Mouse (Mus musculus) layer of hippocampus, adult 2 months (tissue): ENCODE results near the gene Col2a1. TPM values are rescaled to one million over a fixed set of nuclear protein-coding genes. Genes with fewer than 3 reads are reported as not detected.

Experiments
- DNase-seq, 2 experiments: peaks; one replicate each; pipeline ENCODE4 v3.0.0; 2022; ENCODE audit warnings: low spot score in 2 of 2
- H3K27ac ChIP-seq: fragments of 200-600 bp; 2 replicates; pipeline ENCODE4 v1.8.1; 2022
- H3K4me3 ChIP-seq: fragments of 200-600 bp; 2 replicates; pipeline ENCODE4 v1.8.1; 2022; ENCODE audit warnings: mild to moderate bottlenecking
- CTCF ChIP-seq: fragments of 200-600 bp; conservative IDR thresholded peaks from 2 replicates; pipeline ENCODE4 v1.8.1; 2022; ENCODE audit warnings: antibody characterized with exemption, mild to moderate bottlenecking, moderate library complexity
- total RNA-seq, 2 experiments: library from RNA; stranded (reverse); gene quantifications; 2 replicates each; pipeline ENCODE4 v1.2.3; 2021

Col2a1 gene
- total RNA-seq, 2 experiments from 2014 or later, result 0.61 to 1.2 TPM

DNA sequence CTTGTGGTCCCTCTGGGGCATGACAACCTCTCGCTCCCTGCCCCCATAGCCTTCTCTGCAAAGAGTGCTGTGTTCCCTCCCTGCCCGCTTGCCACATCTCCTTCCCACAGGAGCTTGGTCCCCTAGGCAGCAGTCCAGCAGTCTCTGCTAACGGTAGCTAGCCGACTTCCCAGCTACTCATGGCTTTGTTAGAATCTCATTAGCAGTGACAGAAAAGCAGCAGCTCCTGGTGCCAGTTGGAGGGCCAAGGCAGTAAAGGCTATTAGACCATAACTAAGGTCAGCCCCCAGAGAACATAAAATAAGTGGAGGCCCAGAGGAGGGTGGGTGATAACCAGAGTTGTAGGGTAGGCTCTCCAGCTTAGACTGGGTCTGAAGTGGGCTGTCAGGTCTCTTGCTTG is 21.1 kb upstream of the Col2a1 start:
- Histone ChIP-seq H3K4me3 (no peak overlapping the region), H3K27ac (no peak overlapping the region)
- no peak for TF ChIP-seq CTCF
- no peak for DNase-seq

DNA sequence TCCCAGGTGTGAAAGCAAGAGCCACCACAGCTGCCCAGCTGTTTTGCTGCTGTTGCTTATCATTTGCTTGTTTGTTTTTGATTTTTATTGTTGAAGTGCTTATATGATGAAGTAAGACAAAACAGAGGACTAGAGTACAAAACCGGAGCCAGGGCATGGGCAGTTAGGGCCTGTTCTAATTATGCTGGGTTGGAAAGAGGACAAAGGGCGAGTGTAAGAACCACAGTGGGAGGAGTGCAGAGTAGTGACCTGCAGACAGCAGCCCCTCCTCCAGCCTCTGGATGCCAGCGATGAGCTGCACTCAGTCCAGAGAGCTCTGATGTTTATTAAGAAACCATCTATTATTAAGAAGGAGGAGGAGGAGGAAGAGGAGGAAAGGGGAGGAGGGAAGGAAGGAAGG is 18.6 kb upstream of the Col2a1 start:
- no peak overlapping the region for H3K27ac ChIP-seq

DNA sequence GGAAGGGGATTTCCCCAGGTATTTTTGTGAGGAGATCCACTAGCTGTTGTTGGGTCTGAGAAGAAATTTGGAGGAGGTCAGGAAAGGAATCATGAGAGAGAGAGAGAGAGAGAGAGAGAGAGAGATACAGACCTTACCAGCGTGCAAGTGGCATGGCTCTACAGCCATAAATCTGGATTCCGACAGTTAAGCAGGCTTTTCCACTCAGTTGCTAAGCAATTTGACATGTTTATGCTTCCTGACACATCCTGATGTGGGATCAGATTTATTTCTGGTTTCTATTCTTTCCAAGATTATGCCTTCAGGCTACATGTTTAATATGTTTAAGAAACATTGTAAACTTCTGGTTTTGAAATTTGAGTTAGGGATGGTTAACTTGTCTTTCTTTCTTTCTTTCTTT is 17.4 kb upstream of the Col2a1 start:
- DNase-seq, result no peak
- TF ChIP-seq CTCF, result no peak
- no peak overlapping the region for H3K4me3 ChIP-seq

More for the DNA sequence above, 18.6 kb upstream of the Col2a1 start:
- no peak overlapping the region for H3K4me3 ChIP-seq
- TF ChIP-seq CTCF, result no peak
- DNase-seq, result no peak

DNA sequence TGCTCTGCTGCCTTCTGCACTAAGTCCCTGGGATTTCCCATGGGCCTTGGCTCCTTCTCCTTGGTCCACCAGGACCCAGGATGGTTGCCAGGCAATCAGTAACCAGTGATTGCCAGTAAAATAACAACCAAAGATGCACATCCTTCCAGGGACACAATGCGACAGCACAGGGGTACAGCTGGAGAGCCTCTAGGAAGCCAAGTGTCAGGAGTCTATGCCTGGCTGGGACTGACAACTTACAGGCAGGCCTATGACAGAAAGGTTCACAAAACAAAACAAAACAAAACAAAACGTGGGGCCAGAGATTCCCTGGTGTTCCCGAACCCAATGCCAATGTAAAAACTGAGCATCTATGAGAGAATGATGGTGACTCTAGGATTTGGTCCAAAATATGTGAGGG is 14.6 kb upstream of the Col2a1 start:
- TF ChIP-seq CTCF, result no peak
- H3K27ac ChIP-seq, result no peak overlapping the region
- DNase-seq, result no peak
- H3K4me3 ChIP-seq, result no peak overlapping the region

More for the DNA sequence above, 17.4 kb upstream of the Col2a1 start:
- no peak overlapping the region for H3K27ac ChIP-seq

DNA sequence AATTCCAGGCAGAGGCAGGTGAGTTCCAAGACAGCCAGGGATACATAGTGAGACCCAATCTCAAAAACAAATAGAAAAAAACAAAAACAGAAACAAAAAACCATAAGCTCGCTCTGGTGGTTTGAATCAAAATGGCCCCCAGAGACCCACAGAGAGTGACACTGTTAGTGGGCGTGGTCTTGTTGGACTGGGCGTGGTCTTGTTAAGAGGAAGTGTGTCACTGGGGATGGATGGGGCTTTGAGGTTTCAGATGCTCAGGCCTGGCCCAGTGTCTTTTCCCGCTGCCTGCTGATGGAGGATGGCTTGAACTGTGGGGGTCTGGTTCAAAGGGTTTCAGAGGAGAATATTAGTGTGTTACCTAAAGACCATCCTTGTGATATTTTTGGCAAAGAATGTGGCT is 13.4 kb upstream of the Col2a1 start:
- H3K4me3 ChIP-seq, result no peak overlapping the region
- DNase-seq, result no peak
- no peak overlapping the region for H3K27ac ChIP-seq
- no peak for TF ChIP-seq CTCF

DNA sequence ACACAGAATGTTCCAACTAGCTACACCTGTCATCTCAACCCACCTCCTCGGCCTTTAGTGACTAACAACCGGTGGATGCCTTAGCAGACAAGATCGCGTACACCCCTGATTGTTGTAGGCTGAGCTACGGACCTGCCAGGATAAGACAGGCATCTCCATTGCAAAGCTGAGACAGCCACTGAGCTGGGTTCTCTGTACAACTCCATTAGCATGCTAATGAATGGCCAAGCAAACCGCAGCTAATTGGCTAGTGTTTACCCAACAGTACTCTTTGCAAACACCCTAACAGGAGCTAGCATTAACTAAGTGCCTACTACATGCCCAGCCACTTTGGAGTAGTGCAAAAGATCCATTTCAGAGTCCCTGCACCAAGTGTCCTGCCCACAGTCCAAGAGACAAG is 8.3 kb upstream of the Col2a1 start:
- TF ChIP-seq CTCF, result no peak
- DNase-seq, result no peak
- no peak overlapping the region for H3K4me3 ChIP-seq

DNA sequence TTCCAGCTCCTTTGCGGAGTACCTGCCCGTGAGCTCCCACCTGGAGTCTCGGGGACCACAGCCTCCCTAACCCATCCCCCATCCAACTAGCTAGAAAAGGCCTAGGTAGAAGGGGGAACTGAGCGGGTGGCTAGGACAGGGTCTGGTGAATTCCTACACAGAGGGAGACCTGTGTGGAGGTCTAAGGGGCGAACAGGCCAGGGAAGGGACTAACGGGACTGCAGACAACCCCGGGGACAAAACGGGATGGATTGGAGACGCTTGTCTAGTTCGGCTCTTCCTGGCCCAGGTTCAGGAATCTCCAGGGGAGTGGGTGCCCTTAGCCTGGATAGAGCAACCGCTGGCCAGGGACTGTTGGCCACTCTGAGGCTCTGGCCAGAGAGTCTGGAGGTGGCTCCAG is 686 bp upstream of the Col2a1 start:
- no peak overlapping the region for H3K4me3 ChIP-seq
- no peak for DNase-seq
- H3K27ac ChIP-seq, result no peak overlapping the region
- no peak for TF ChIP-seq CTCF

More for the DNA sequence above, 8.3 kb upstream of the Col2a1 start:
- no peak overlapping the region for H3K27ac ChIP-seq

DNA sequence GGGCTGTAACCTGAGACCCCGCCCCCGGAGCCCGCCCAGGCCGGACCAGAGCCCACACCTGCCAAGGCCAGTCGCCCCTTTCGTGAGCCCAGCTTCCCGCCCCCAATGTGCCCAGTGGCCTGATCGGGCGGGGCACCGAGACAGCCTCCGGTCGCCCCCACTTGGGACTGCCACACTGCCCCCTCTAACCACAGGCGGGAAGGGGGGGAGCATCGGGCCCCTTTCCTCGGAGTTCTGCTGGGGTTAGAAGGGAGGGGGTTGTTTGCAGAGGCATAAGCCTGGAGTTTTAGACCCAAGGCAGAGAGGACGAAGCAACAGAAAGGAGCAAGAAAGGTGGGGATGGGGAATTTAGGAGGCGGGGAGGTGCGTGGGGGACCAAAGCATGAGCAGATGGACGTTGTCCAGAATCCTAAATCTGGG is 255 bp upstream of the Col2a1 start:
- peak overlapping the region; percentile 28; the same call in 1 of the 2 replicates for H3K4me3 ChIP-seq
- TF ChIP-seq CTCF, result no peak
- no peak for DNase-seq
- H3K27ac ChIP-seq, result no peak overlapping the region

DNA sequence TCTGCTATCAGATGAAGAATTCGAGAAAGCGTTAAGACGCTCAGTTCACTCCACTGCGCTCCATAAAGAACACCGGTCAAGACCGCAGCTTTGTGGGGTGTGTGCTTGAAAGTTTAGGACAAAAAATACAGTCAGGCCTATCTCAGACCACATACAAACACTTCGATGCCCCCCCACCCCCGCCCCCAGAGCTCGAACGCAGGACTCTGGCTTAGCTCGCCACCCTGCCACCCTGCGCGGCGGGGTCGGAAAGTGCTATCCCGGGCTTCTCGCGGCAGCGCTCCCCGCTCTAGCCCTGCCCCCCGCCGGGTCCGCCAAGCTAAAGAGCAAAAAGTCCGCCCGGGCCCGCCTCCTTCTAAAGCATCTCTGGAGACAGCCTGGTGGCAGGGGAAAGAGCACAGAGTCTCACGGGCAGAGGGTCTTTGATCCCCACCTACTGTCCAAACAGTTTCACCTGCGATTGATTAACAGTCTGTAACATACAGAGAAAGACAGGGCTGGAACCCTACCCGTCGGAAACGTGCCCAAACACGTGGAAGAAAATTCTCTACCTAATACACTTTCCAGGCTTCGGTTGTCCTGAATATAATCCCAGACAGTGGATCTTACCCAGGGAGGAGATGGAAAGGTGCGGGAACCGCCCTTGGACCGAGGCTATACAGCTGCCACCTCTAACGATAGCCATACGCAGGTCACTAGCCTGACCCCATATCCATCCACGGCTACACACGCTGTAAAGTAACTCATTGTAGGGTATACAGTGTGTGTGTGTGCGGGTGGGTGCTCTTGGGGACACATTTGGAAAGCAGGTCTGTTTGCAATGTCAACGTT is 1.3 kb downstream of the Col2a1 start:
- no peak overlapping the region for H3K4me3 ChIP-seq
- H3K27ac ChIP-seq, result no peak overlapping the region
- no peak for DNase-seq
- TF ChIP-seq CTCF, result no peak

DNA sequence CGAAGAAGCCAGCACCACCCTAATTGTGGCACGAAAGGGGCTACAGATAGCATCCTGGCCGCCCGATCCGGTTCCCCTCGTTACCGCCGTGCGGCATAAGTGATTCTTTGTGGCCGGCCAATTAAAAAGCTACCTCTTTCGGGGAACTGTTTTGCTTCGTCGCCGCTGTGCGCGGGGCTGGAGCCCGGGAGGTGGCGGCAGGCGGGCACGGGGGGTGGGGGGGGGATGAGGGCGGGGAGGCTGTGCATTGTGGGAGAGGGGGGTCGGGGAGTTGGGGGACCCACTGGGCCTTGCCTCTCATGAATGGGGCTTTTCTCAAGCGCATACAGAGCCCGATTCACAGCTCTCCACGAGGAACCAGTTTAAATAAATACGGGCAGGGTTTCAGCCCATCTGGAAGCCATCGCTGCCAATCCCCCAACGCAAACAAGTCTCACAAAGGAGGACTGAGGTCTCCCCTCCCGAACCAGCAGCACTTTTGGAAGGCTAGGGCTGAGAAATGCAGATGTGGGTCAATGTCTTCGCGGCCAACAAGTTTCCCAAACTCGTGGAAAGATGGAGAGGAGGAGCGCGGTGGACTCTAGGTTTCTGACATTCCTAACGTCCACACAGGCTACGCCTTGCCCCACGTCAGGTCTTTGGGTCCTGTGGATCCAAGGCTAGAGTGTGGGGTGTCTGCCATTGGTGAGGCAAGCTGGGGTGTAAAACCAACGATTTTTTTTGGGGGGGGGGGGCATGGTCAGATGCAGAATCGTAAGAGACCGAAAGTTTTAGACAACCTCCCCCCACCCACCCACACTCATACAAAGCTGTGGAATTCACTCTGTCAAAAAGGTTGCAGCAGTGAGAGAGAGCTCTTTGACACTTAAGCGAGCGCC is 2.1 kb downstream of the Col2a1 start:
- TF ChIP-seq CTCF, result no peak
- H3K4me3 ChIP-seq, result peak overlapping the region; percentile 37; the same call in 1 of the 2 replicates
- DNase-seq, result peak; percentile 24 to 52
- no peak overlapping the region for H3K27ac ChIP-seq

DNA sequence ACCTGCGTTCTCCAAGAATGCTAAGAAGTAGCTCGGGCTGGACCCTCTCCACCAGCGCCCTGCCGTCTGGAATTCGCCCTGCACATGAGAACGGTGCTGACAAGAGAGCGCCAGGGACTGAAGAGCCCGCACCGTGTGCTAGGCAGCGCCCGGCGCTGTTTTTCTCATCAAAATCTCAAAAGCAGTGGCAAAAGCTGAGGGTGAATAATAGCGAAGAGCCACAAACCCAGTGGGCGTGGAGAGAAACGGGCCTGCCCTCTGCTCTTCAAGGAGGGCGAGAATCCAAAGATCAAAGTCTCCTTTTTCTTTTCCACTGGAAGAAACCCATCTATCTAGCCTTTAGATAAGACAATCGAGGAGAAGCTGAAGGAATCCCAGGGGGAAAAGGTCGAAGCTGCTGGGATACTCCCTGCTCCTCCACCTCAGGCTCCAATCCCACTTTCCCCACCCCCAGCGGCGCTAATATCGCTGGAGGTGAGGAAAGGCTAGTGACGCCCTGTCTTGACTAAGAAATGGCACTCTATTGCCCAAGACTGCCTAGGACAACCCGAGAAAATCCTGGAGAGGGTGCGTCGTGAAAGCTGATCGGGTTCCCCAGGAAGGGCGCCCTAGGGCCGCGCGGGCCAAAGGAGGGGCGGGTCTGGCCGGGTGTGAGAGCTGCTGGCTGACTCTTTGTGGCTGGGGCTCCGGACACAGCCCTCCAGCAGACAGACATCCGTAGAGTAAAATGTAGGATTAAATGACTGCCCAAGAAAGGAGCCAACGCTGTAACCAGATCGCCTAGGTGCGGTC is 3.0 kb downstream of the Col2a1 start:
- no peak for DNase-seq
- no peak for TF ChIP-seq CTCF
- H3K4me3 ChIP-seq, result peak overlapping the region; percentile 37; the same call in 1 of the 2 replicates
- no peak overlapping the region for H3K27ac ChIP-seq

DNA sequence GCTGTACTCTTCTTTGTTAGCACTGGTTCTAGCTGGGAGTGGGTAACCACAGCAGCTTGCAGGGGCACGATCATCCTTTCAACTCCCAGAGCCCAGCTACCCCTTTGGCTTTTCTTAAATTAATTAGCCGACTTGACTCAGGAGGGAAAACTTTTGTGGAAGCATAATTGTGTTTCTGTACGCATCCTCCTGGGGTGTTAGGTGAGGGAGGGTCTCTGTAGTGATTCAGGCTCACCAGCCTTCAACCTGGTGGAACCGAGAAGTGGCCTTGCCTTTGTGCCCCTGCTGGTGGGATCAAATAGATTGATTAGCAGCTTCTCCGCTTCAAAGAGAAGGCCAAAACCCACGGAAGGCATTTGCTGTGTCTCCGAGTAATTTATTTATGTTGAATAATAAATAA is 4.5 kb downstream of the Col2a1 start:
- no peak overlapping the region for H3K27ac ChIP-seq
- DNase-seq, result no peak
- H3K4me3 ChIP-seq, result no peak overlapping the region
- TF ChIP-seq CTCF, result no peak
